Mouse (Mus musculus) thymus, postnatal 36 days (tissue): ENCODE measurements around the gene Atp2a1.

ENCODE experiments used
- DNase-seq, 2 experiments: peaks; one replicate each; pipeline ENCODE4 v3.0.0; 2022; ENCODE audit warnings: mixed read lengths in 2 of 2

Atp2a1 gene

GRCm38 (mm10) chr7:126449991-126450390 is 12.9 kb downstream of the Atp2a1 start:
- DNase-seq = no peak

- no peak for DNase-seq
Observed at GRCm38 (mm10) chr7:126448481-126448880, 14.4 kb downstream of the Atp2a1 start.

GRCm38 (mm10) chr7:126446217-126446616 is 16.7 kb downstream of the Atp2a1 start:
- no peak for DNase-seq

- DNase-seq = no peak
Observed at GRCm38 (mm10) chr7:126445104-126445815, 17.6 kb downstream of the Atp2a1 start.

GRCm38 (mm10) chr7:126444536-126444935 is 18.4 kb downstream of the Atp2a1 start:
- no peak for DNase-seq

- no peak for DNase-seq
Observed at GRCm38 (mm10) chr7:126443997-126444396, 18.9 kb downstream of the Atp2a1 start.

GRCm38 (mm10) chr7:126440134-126440533 is 22.8 kb downstream of the Atp2a1 start:
- no peak for DNase-seq

GRCm38 (mm10) chr7:126436851-126437250 is 26.1 kb downstream of the Atp2a1 start:
- DNase-seq = peak; percentile 49 to 54

GRCm38 (mm10) chr7:126435801-126436200 is 27.1 kb downstream of the Atp2a1 start:
- DNase-seq = no peak

GRCm38 (mm10) chr7:126434726-126435125 is 28.2 kb downstream of the Atp2a1 start:
- DNase-seq = no peak

GRCm38 (mm10) chr7:126430167-126430566 is 32.7 kb downstream of the Atp2a1 start:
- DNase-seq = no peak

- DNase-seq = no peak
Observed at GRCm38 (mm10) chr7:126429503-126429898, 33.4 kb downstream of the Atp2a1 start.

- DNase-seq = peak; percentile 92 to 96
Observed at GRCm38 (mm10) chr7:126428631-126429502, 34.0 kb downstream of the Atp2a1 start, which contains the start of gene Rabep2. Gene Rabep2 (plus strand): TSS chr7:126428759.

- DNase-seq = no peak
Observed at GRCm38 (mm10) chr7:126428154-126428553, 34.8 kb downstream of the Atp2a1 start.

- DNase-seq = no peak
Observed at GRCm38 (mm10) chr7:126427323-126427860, 35.5 kb downstream of the Atp2a1 start.

GRCm38 (mm10) chr7:126424161-126424560 is 38.7 kb downstream of the Atp2a1 start:
- DNase-seq = no peak

- DNase-seq = no peak
Observed at GRCm38 (mm10) chr7:126421756-126422155, 41.2 kb downstream of the Atp2a1 start.

GRCm38 (mm10) chr7:126418496-126418895 is 44.4 kb downstream of the Atp2a1 start:
- DNase-seq = no peak

GRCm38 (mm10) chr7:126417606-126418005 is 45.3 kb downstream of the Atp2a1 start:
- DNase-seq = no peak

- DNase-seq = no peak
Observed at GRCm38 (mm10) chr7:126417045-126417444, 45.9 kb downstream of the Atp2a1 start.

GRCm38 (mm10) chr7:126416615-126417014 is 46.3 kb downstream of the Atp2a1 start:
- peak; percentile 33 to 42 for DNase-seq

- no peak for DNase-seq
Observed at GRCm38 (mm10) chr7:126414725-126415124, 48.2 kb downstream of the Atp2a1 start, which contains the start of gene Cd19. Gene Cd19 (minus strand): TSS chr7:126414889.

GRCm38 (mm10) chr7:126411061-126411460 is 51.8 kb downstream of the Atp2a1 start:
- no peak for DNase-seq
